Mouse (Mus musculus) thymus, adult 18-20 months (tissue): ENCODE results near the gene Shank1.

ENCODE experiments used
- DNase-seq, 2 experiments: peaks; one replicate each; pipeline ENCODE4 v3.0.0; 2022; ENCODE audit warnings: mixed read lengths in 2 of 2

Gene Shank1

GRCm38 (mm10) chr7:44341714-44342113 is 31.7 kb downstream of the Shank1 start:
- DNase-seq: no peak

GRCm38 (mm10) chr7:44343459-44344015 is 33.5 kb downstream of the Shank1 start:
- DNase-seq: no peak

GRCm38 (mm10) chr7:44344622-44345021 is 34.6 kb downstream of the Shank1 start:
- DNase-seq: no peak

DNA sequence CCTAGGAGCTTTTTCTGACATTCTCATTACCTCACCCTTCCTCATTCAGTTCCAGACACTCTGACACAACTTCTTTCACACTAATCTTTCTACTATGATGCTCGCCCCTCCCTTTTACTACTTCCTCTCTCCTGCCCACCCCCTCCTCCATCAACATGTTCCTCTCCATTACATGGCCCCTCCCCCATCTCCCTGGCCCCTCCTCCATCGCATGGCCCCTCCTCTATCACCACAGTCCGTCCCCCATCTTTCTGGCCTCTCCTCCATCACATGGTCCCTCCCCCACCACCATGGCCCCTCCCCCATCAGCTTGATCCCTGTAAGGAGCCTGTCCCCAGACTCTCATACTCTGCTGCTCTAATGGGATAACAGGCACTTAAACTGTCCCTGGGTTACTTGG is 39.0 kb downstream of the Shank1 start:
- no peak for DNase-seq

DNA sequence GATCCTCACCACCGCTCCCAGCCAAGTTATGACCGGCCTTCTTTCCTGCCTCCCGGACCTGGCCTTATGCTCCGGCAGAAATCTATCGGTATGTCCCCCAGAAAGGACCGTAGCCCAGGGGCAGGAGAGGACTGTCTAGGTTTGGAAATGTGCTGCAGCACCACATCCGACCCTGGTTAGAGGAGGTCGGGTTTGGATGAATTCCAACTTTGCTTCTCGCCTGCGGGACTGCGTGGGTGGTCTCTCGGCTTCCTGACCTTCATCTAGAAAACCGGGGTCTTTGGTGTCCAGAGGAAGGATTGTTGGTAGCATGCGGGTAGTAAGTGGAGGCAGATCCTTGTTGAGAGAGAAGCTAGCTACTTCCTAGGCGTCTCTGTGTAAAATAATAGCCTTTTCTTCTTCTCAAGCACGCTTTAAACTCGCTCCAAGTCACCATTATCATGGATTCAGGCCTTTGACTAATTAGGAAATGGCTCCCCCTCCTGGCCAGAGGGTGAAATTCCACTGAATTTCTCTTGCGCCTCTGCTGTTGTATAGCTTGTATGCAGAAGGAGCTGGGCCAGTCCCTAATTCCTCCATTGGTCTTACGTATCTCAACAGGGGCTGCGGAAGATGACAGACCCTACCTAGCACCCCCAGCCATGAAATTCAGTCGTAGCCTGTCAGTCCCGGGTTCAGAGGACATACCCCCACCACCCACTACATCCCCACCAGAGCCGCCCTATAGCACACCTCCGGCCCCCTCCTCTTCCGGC is 41.1 kb downstream of the Shank1 start:
- peak in 1 of 2 experiments; percentile 38 for DNase-seq

DNA sequence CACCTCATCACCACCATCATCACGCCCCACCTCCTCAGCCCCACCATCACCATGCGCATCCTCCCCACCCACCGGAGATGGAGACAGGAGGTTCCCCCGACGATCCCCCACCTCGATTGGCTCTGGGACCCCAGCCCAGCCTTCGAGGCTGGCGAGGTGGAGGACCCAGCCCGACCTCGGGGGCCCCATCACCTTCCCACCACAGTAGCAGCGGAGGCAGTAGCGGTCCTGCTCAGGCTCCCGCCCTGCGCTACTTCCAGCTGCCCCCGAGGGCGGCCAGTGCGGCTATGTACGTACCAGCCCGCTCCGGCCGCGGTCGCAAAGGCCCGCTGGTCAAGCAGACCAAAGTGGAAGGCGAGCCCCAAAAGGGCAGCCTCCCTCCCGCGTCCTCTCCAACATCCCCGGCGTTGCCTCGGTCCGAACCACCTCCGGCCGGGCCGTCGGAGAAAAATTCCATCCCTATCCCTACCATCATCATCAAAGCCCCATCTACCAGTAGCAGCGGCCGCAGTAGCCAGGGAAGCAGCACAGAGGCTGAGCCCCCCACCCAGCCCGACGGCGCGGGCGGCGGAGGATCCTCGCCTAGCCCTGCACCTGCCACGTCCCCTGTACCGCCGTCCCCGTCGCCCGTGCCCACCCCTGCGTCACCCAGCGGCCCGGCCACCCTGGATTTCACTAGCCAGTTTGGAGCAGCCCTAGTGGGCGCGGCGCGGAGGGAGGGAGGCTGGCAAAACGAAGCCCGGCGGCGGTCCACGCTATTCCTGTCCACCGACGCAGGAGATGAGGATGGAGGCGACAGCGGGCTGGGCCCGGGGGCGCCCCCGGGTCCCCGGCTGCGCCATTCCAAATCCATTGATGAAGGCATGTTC is 42.1 kb downstream of the Shank1 start:
- no peak for DNase-seq

GRCm38 (mm10) chr7:44352750-44353600 is 42.9 kb downstream of the Shank1 start:
- no peak for DNase-seq

DNA sequence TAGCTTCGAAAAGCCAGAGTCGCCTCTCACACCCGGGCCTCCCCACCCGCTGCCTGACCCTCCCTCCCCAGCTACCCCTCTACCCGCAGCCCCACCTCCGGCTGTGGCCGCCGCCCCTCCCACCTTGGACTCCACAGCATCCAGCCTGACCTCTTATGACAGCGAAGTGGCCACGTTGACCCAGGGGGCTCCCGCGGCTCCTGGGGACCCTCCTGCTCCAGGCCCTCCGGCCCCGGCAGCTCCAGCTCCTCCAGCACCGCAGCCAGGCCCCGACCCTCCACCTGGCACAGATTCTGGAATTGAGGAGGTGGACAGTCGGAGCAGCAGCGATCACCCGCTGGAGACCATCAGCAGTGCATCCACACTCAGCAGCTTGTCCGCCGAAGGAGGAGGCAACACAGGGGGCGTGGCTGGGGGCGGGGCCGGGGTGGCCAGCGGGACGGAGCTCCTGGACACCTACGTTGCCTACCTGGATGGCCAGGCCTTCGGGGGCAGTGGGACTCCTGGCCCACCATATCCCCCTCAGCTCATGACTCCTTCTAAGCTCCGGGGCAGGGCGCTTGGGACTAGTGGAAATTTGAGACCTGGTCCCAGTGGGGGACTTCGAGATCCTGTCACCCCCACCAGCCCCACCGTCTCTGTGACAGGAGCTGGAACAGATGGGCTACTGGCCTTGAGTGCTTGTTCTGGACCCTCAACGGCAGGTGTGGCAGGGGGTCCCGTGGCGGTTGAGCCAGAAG is 43.7 kb downstream of the Shank1 start:
- DNase-seq: no peak

DNA sequence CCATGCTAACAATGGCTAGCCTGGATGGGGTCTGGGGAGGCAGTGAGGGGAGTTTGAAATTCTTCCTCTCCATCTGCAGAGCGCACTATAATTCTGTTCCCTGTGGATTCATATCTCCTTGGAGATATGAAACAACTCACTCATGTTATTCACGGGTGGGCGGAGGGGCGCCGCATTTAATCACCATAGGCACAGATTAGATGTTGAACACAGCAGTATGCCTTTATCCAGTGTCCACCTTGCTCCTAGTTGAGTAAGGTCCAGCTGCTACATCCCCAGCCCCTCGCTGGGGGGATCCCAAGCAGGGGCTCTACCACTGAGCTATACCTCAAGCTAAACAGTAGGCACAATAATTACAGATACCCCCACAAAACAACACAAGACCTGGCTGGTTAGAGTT is 45.4 kb downstream of the Shank1 start:
- DNase-seq: no peak

DNA sequence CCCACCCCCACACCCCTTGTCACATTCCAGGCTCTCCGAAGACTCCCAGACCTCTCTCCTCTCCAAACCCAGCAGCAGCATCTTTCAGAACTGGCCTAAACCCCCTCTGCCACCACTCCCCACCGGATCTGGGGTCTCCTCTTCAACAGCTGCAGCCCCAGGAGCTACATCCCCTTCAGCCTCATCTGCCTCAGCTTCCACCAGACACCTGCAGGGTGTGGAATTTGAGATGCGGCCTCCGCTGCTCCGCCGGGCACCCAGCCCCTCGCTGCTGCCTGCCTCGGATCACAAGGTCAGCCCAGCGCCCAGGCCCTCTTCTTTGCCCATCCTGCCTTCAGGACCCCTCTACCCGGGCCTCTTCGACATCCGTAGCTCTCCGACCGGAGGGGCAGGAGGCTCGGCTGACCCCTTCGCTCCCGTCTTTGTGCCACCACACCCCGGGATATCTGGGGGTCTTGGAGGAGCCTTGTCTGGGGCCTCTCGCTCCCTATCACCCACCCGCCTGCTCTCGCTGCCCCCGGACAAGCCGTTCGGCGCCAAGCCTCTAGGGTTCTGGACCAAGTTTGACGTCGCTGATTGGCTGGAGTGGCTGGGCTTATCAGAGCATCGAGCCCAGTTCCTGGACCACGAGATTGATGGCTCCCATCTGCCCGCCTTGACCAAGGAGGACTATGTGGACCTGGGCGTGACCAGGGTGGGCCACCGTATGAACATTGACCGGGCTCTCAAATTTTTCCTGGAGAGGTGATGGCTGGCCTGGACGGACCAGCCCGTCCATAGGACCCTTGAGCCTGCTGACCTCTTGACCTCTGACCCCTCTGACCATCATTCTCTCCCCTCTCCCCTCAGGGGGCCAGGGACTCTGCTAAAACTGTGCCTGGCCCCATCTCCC is 46.8 kb downstream of the Shank1 start:
- DNase-seq: no peak

DNA sequence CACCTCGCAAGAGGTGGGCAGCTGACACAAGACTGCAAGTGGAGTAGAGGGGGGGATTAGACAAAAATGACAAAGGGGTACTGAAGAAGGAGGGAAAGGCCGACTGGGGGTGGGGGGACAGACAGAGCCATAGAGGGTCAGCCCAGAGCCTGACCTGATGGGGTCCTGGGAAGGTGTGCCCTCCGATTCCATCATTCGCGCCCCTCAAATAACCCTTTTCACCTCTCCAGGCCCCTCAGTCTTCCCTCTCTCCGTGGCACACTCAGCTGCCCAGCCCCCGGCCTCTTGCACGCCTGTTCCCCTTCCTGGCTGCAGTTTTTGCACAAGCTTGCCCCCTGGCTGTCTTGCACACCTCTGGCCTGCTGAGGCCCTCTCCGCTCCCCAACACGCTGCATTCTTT is 47.5 kb downstream of the Shank1 start:
- no peak for DNase-seq

- no peak for DNase-seq
Measured at GRCm38 (mm10) chr7:44358012-44358411, 48.0 kb downstream of the Shank1 start.

DNA sequence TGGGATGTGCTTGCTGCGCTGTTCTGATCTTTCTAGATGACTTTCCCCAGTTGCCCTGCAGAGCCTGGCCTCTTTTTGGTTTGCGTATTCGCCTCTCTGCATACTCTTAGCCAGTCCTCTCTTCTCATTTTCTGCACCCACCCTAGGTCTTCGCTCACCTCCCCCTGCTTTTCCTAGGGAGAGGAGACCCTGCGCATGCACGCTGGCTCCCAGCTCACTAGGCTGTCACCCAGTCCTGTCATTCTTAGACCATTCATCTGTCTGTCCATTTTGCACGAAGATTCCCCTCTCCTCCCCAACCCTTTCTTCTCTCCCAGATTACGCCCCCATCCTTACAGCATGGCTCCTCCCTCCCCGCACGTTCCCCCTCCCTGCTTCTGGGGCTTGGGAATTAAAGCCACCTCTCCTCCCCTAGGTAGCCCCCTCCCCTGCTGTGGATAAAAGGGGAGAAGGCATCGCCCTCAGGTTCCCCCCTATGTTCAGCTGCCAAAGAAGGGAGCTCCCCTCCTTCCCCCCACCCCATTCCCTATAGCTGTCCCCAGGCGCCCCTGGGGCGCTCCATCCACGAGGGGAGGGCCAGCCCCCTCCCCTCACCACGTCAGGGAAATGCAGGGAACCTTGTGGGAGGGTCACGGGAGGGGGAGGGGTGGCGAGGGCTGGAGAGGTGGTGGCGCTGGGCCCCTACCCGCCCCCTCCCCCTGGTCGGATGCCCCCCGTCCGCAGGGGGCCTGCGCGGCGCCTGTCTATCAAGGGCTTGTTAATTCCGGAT is 49.0 kb downstream of the Shank1 start:
- no peak for DNase-seq

DNA sequence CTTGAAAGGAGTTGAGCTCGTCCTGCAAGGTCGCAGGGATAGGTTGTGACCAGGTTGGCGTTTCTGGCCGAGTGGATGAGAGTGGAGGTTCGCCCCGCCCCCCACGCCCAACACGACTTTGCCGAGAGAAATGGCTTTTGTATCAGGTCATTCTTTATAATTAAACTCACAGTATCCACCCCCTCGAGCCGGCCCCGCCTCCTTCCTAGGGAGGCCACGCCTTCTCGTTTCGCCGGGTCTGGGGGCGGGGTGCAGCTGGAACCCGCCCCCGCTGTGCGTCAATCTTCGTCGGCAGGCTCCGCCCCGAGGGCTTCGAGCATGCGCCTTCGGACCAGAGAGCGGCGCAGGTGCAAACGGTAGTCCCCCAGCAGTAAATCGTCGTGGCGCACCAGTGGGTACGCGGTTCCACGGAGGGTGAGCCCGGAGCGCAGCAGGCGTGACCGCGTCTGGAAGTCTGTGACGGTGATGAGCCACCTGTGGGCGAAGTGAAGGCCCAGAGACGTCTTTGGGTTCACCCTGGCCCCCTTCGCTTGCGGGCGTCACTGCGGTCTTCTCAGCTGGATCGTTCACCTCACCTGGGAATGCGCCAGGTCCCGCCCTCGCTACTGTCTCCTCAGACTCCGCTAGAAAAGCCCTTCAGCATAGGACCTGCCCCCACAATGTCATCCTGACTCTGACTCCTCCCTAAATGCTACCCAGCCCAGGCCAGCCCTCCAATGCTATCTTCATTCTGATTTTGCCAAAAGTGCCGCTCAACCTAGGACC is 50.0 kb downstream of the Shank1 start:
- DNase-seq: peak; percentile 80

DNA sequence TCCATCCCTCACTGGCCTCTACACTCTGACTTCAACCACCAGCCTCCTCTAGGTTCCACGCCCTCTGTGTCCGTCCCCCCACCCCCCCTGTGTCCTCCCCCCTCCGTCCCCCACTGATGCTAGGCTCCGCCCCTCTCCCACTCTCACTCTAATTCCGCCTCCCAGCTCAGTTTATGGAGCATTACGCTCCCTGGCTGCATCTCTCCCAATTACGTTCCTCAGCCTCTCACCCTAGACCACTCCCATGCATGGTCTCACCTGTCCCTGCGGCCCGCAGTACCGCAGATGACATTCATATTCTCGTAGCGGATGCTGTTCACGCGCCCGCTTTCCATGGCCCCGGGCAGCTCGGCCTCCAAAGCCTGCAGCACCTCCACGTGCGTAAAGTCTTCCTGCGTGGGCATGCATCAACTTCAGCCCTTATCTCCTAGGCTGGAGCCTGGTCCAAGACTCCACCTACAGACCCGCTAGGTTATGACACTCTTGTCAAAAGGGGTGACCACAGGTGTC is 50.8 kb downstream of the Shank1 start:
- DNase-seq: no peak

DNA sequence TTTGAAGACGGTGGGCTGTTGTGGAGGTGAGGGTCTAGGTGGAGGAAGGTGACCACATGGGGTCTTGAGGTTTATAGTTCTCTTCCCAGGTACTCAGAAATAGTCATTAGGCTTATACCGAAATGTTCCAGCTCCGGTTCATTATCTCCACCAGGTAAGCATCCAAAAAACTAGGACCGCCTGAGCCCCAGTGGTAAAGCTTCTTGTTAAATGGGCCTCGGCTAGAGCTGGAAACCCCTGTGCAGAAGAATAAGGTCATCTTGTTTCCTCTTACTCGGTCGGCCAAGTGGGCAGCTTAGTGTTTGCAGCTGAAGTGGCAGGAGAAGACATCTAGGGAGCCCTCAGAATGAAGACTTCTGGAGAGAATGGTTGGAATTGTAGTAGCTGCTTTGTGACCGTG is 62.6 kb downstream of the Shank1 start:
- DNase-seq: no peak

DNA sequence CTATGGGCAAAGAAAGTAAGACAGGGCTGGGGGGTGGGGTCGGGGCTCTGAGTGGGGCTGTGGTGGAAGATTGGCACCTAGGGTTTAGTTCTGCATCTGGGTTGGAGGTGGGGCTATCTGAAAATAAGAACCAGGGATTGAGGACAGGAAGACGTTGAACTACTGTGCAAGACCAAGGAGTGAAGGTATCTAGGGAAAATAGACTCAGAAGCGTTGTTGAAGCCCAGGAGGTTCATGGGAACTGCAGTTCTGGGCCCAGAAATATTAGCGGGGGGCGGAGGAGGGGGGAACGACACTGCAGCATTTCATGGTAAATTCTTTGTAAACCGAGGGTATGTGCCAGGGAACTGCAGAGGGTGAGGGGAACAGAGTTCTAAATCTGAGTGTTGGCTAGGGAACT is 63.4 kb downstream of the Shank1 start:
- no peak for DNase-seq

GRCm38 (mm10) chr7:44373889-44374652 is 64.0 kb downstream of the Shank1 start:
- DNase-seq: peak; percentile 47 to 68
